Mouse (Mus musculus) heart, postnatal 0 days (tissue): ENCODE measurements around the gene Zdhhc6. TPM values are rescaled to one million over a fixed set of nuclear protein-coding genes. Genes with fewer than 3 reads are reported as not detected.

Source experiments
- ATAC-seq: fragments of 200-750 bp; cut with Nextera tagmentation; 2 replicates; pipeline ENCODE4 v1.8.0; 2017; ENCODE audit warnings: low read depth, moderate number of reproducible peaks, moderate library complexity; ENCODE audit not compliant: insufficient read depth
- DNase-seq: peaks from one replicate; pipeline ENCODE4 v3.0.0-alpha.2; 2016; ENCODE audit warnings: low spot score
- H3K27ac ChIP-seq: fragments of 300-500 bp; sonication (generic); 2 replicates; pipeline ENCODE4 v1.5.1; 2014; ENCODE audit warnings: low read depth, mild to moderate bottlenecking
- H3K27me3 ChIP-seq: fragments of 300-500 bp; sonication (generic); 2 replicates; pipeline ENCODE4 v1.6.1; 2014; ENCODE audit warnings: low read length, mixed read lengths; ENCODE audit not compliant: control insufficient read depth, insufficient read depth
- H3K36me3 ChIP-seq: fragments of 300-500 bp; sonication (generic); replicated peaks from 2 replicates; pipeline ENCODE4 v1.6.1; 2014; ENCODE audit warnings: low read length, mixed read lengths; ENCODE audit not compliant: control insufficient read depth, insufficient read depth
- H3K4me1 ChIP-seq: fragments of 300-500 bp; sonication (generic); 2 replicates; pipeline ENCODE4 v1.6.1; 2014; ENCODE audit warnings: antibody characterized with exemption; ENCODE audit not compliant: control insufficient read depth, insufficient read depth
- H3K4me2 ChIP-seq: fragments of 300-500 bp; sonication (generic); 2 replicates; pipeline ENCODE4 v1.6.1; 2014; ENCODE audit warnings: low read depth, mild to moderate bottlenecking, low read length, moderate library complexity
- H3K4me3 ChIP-seq: fragments of 300-500 bp; sonication (generic); 2 replicates; pipeline ENCODE4 v1.5.1; 2014; ENCODE audit warnings: low read depth, low read length
- H3K9ac ChIP-seq: fragments of 300-500 bp; sonication (generic); replicated peaks from 2 replicates; pipeline ENCODE4 v1.6.1; 2014; ENCODE audit warnings: low read depth, low read length, mixed read lengths
- H3K9me3 ChIP-seq: fragments of 300-500 bp; sonication (generic); replicated peaks from 2 replicates; pipeline ENCODE4 v1.6.1; 2016; ENCODE audit warnings: low read length; ENCODE audit not compliant: control insufficient read depth
- CTCF ChIP-seq: IDR thresholded peaks from 2 replicates; pipeline ENCODE4 v1.5.1; 2016; ENCODE audit warnings: antibody characterized with exemption, control low read depth, low read depth
- EP300 ChIP-seq: IDR thresholded peaks from 2 replicates; pipeline ENCODE4 v1.6.1; 2016; ENCODE audit warnings: antibody characterized with exemption, low read depth
- WGBS: fragments of 180-500 bp; shearing (Covaris S2); extraction: QIAGEN DNeasy Blood & Tissue Kit; methylation state at CpG from one replicate; pipeline ENCODE4 v1.1.7; 2014; 5-methylcytosine and 5-hydroxymethylcytosine counted together
- polyA plus RNA-seq: library from polyadenylated mRNA; unstranded; fragments of >200 nt; fragmentation: Nextera tagmentation; extraction: Ambion mirVana; gene quantifications from 2 replicates; pipeline ENCODE4 v1.2.1, GENCODE M21; 2015
- total RNA-seq: library from RNA; depleted of rRNA; stranded (reverse); fragments of >200 nt; gene quantifications from 2 replicates; pipeline ENCODE4 v1.2.3, GENCODE M21; 2014; ENCODE audit warnings: low replicate concordance

Gene Zdhhc6
- total and polyA plus RNA-seq, 2 experiments from 2014 or later: 31.3 to 45.3 TPM

DNA sequence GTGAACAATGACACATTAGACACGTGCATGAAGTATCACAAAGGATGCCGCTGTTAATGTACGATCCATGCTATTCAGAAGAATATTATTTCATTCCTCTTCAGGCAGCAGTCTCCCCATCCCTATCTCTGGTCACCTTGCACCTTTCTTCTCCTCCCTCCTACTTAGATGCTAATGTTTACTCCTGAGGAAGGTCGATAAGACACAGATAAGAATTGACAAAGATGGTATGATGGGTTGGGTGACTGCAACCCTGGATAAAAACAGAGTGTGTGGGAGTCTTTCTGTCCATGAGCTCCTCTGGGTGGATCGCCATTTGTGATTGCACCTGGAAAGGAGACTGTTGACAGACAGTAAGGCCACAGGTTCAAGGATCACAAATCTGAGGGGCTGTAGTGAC, 57.3 kb downstream of the Zdhhc6 start:
- Histone ChIP-seq H3K9me3 (no peaks in the 10 kb centered on the region), H3K27me3 (no peaks in the 10 kb centered on the region), H3K36me3 (no peaks in the 10 kb centered on the region), H3K4me3 (no peak overlapping the region), H3K9ac (no peak overlapping the region), H3K27ac (no peak overlapping the region), H3K4me1 (peaks cover 9% of the 10 kb centered on the region; the same call in 1 of the 2 replicates), H3K4me2 (no peak overlapping the region)
- DNase-seq (no peak), ATAC-seq (no peak)
- 79% methylated on average over 5 of the region's 5 CpGs for WGBS
- TF ChIP-seq EP300 (no peak), CTCF (no peak)

- no peak overlapping the region for H3K4me2 ChIP-seq
- H3K36me3 ChIP-seq: no peaks in the 10 kb centered on the region
- no peak overlapping the region for H3K4me3 ChIP-seq
- H3K4me1 ChIP-seq: peaks cover 9% of the 10 kb centered on the region; the same call in 1 of the 2 replicates
- TF ChIP-seq CTCF (no peak), EP300 (no peak)
- H3K9me3 ChIP-seq: no peaks in the 10 kb centered on the region
- DNase-seq: no peak
- H3K27ac ChIP-seq: no peak overlapping the region
- no peak for ATAC-seq
- no peak overlapping the region for H3K9ac ChIP-seq
- 52% methylated on average over 5 of the region's 5 CpGs for WGBS
- no peaks in the 10 kb centered on the region for H3K27me3 ChIP-seq
These were observed 58.0 kb downstream of the Zdhhc6 start for GRCm38 (mm10) chr19:55257656-55258375.

DNA sequence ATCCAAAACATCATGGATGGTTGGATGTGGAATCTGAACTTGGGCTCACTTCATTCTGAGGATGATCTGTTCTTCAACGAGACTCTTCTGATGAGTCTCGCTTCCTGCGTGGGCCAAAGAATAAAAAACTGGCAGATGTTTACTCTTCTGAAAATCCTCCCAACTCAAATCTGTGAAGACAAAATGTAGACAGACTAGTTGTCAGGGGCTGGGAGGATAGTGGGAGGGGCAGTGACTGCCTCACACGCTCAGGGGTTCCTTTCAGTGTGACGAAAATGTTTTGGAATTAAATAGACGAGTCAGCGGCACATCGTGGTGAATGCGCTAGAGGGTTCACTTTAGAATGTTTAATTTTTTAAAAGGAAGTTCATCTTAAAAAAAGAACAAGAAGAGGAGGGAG, 59.7 kb downstream of the Zdhhc6 start:
- peaks cover 9% of the 10 kb centered on the region; the same call in 1 of the 2 replicates for H3K4me1 ChIP-seq
- no peak overlapping the region for H3K27ac ChIP-seq
- DNase-seq (no peak), ATAC-seq (no peak)
- H3K9me3 ChIP-seq: no peaks in the 10 kb centered on the region
- no peak overlapping the region for H3K4me3 ChIP-seq
- no peak overlapping the region for H3K9ac ChIP-seq
- no peak for TF ChIP-seq CTCF
- no peak for TF ChIP-seq EP300
- no peaks in the 10 kb centered on the region for H3K27me3 ChIP-seq
- no peaks in the 10 kb centered on the region for H3K36me3 ChIP-seq
- WGBS: 83% methylated on average over 9 of the region's 9 CpGs
- no peak overlapping the region for H3K4me2 ChIP-seq

DNA sequence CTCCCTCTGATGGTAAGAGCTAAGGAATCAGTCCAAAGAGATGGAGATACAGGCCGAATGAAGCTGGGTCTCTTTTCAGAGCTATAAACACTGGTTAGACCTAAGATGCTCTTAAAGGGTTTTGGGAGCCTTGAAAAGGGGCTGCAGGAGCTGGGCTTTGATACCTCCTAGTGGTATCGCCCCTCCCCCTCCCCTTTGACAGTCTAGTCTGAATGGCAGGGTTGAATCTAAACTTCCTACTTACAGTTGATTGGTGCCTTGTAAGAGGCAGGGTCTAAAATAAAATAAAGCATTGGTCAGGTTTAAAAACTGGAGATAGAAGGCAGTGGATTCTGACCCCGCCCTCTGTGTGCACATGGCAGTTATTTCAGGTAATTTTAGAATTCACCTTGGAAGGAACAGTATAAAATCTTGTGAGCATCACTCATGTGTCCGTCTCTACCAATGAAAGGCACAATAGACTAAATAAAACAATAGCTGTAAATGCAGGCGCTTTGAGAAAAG, 61.3 kb downstream of the Zdhhc6 start:
- Histone ChIP-seq H3K27ac (peak overlapping the region; percentile 62), H3K27me3 (no peaks in the 10 kb centered on the region), H3K4me2 (peak overlapping the region; percentile 89), H3K4me3 (peak overlapping the region; percentile 55), H3K4me1 (peaks cover 9% of the 10 kb centered on the region; the same call in 1 of the 2 replicates), H3K9ac (peak overlapping the region; percentile 54), H3K36me3 (no peaks in the 10 kb centered on the region), H3K9me3 (no peaks in the 10 kb centered on the region)
- ATAC-seq (0 out of 2 replicates have a peak, but pooled peaks have one; percentile 22), DNase-seq (peak; percentile 32)
- WGBS: 15% methylated on average over 5 of the region's 5 CpGs
- TF ChIP-seq EP300 (no peak), CTCF (no peak)

GRCm38 (mm10) chr19:55253570-55254441, 62.0 kb downstream of the Zdhhc6 start:
- Histone ChIP-seq H3K36me3 (no peaks in the 10 kb centered on the region), H3K27me3 (no peaks in the 10 kb centered on the region), H3K4me2 (peak overlapping the region; percentile 89), H3K9ac (peak overlapping the region; percentile 54), H3K27ac (peak overlapping the region; percentile 62), H3K9me3 (no peaks in the 10 kb centered on the region), H3K4me3 (peak overlapping the region; percentile 55), H3K4me1 (peaks cover 9% of the 10 kb centered on the region; the same call in 1 of the 2 replicates)
- WGBS: under 1% methylated on average over 32 of the region's 32 CpGs
- no peak for TF ChIP-seq CTCF
- TF ChIP-seq EP300: no peak
- ATAC-seq (peak; percentile 76), DNase-seq (peak; percentile 85)
